Mouse (Mus musculus): Measurements from ENCODE around the gene Rapsn. TPM values are rescaled to one million over a fixed set of nuclear protein-coding genes. Genes with fewer than 3 reads are reported as not detected.

The Rapsn gene
- total and polyA plus RNA-seq, 2 experiments from 2014 or later = 1.2 to 2.4 TPM

DNA sequence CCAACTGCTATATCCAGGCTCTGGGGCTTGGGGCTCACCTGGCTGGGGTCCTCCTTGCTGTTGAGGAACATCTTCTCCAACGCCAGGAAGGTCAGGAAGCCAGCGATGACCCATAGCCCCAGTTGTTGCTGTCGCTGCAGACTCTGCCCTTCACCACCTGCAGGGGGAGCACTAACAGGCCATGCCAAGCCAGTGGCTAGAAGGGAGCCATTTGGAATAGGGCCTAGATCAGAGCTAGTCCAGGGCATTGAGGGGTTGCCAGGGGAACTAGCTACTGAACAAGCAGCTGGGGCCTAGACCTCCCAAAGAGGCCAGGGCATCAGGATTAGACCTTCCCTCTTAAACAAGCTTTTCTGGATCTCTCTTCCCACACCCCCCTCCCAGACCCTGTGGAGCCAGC, 30.1 kb downstream of the Rapsn start:
- DNase-seq (ENCODE audit: low spot score) (peak; percentile 78), ATAC-seq (ENCODE audit: low FRiP score) (no peak)
- peaks cover 32% of the 10 kb centered on the region for H3K36me3 ChIP-seq (ENCODE audit: insufficient read depth, low read length)
- no peaks in the 10 kb centered on the region for H3K27me3 ChIP-seq (ENCODE audit: insufficient read depth, low read length)
- H3K9ac ChIP-seq (replicated peaks; ENCODE audit: low read length, poor library complexity, severe bottlenecking) = no peak overlapping the region
- 61% methylated on average over 3 of the region's 3 CpGs for WGBS
- TF ChIP-seq CTCF (IDR thresholded peaks at IDR 0.05) = peak; percentile 72
- no peak overlapping the region for H3K27ac ChIP-seq (ENCODE audit: low read depth, low read length)
- H3K4me3 ChIP-seq (ENCODE audit: low read depth, low read length) = no peak overlapping the region
- H3K4me1 ChIP-seq (ENCODE audit: insufficient read depth, low read length) = peaks cover 11% of the 10 kb centered on the region
- no peaks in the 10 kb centered on the region for H3K9me3 ChIP-seq (ENCODE audit: low read length)
- no peak overlapping the region for H3K4me2 ChIP-seq (ENCODE audit: low read depth, low read length, poor library complexity, severe bottlenecking)

DNA sequence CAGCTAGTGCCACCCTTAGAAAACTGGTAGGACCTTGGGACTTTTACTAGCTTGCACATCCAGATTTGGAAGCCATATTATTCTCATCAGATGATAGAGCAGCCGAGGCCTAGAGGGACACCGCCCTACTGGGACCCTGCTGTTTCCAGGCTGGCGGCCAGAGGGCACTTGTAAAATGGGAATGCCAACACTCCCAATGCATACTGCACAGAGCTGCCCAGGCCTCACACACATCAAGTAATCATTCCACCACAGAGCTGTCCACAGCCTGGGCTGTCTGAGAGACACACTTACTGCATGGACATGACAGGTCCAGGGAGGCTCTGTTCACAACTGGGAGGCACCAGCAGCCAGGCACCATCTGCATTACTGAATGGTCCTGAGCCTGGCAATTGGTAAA, 31.0 kb downstream of the Rapsn start:
- Histone ChIP-seq H3K4me1 (ENCODE audit: insufficient read depth, low read length) (peaks cover 11% of the 10 kb centered on the region), H3K27me3 (ENCODE audit: insufficient read depth, low read length) (no peaks in the 10 kb centered on the region), H3K4me3 (ENCODE audit: low read depth, low read length) (no peak overlapping the region), H3K36me3 (ENCODE audit: insufficient read depth, low read length) (peaks cover 32% of the 10 kb centered on the region), H3K27ac (ENCODE audit: low read depth, low read length) (no peak overlapping the region), H3K9me3 (ENCODE audit: low read length) (no peaks in the 10 kb centered on the region), H3K4me2 (ENCODE audit: low read depth, low read length, poor library complexity, severe bottlenecking) (no peak overlapping the region), H3K9ac (replicated peaks; ENCODE audit: low read length, poor library complexity, severe bottlenecking) (no peak overlapping the region)
- TF ChIP-seq CTCF (IDR thresholded peaks at IDR 0.05) = no peak
- 82% methylated on average over 3 of the region's 3 CpGs for WGBS
- ATAC-seq (ENCODE audit: low FRiP score) = no peak
- no peak for DNase-seq (ENCODE audit: low spot score)

DNA sequence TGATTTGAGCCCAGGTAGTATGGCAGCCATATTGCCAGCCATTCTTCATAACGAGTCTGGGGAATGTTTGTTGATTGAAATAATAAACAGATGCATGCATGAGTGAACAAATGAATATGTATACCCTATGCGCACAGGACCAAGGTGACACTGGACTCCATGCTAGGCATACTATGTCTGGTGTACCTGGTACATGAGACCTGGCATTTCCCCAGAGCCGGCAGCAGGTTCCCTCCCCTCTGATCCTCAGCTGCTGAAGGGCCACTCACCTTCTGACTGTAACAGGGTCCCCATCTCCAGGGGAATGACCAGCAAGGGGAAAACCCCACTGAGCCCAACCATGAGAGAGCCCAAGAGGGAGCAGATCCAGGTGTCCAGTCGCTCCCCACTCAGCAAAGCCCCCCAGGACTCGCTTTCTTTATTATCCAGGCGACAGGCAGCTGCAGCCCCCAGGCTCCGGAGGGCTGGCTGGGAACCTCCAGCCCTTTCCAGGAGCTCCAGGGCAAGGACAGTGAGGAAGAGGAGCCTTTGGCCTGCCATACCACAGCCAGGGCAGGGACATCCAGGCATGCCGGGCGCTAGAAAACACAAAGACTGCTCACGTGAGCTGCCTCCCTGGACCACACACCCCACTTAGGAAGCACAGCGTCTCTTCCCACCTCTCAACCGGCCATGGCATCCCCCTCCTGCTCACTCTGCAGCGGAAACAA, 32.9 kb downstream of the Rapsn start:
- Histone ChIP-seq H3K9ac (replicated peaks; ENCODE audit: low read length, poor library complexity, severe bottlenecking) (peak overlapping the region; percentile 44; the same call in 1 of the 2 replicates), H3K27me3 (ENCODE audit: insufficient read depth, low read length) (no peaks in the 10 kb centered on the region), H3K4me2 (ENCODE audit: low read depth, low read length, poor library complexity, severe bottlenecking) (peak overlapping the region; percentile 92), H3K9me3 (ENCODE audit: low read length) (no peaks in the 10 kb centered on the region), H3K4me3 (ENCODE audit: low read depth, low read length) (peak overlapping the region; percentile 75; the same call in 1 of the 2 replicates), H3K36me3 (ENCODE audit: insufficient read depth, low read length) (peaks cover 16% of the 10 kb centered on the region), H3K4me1 (ENCODE audit: insufficient read depth, low read length) (peaks cover 11% of the 10 kb centered on the region), H3K27ac (ENCODE audit: low read depth, low read length) (no peak overlapping the region)
- WGBS = 57% methylated on average over 13 of the region's 13 CpGs
- no peak for ATAC-seq (ENCODE audit: low FRiP score)
- DNase-seq (ENCODE audit: low spot score) = no peak
- TF ChIP-seq CTCF (IDR thresholded peaks at IDR 0.05) = no peak

DNA sequence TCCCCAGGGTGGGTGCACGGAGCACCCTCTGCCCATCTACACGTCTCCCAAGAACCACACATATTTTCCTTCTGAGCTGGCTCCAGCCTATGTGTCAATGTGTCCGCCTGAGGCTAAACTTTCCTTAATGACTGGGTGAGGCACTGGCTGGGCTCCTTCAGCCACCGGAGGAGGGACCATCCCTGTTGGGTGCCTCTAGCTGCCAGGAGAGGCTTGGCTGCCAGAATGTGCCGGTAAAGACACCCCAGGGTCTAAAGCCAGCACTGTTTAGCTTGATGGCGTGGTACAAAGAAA, 33.4 kb downstream of the Rapsn start:
- TF ChIP-seq CTCF (IDR thresholded peaks at IDR 0.05) = 0 out of 2 replicates have a peak, but pooled peaks have one; percentile 7
- H3K4me3 ChIP-seq (ENCODE audit: low read depth, low read length) = peak overlapping the region; percentile 75
- no peak for ATAC-seq (ENCODE audit: low FRiP score)
- no peaks in the 10 kb centered on the region for H3K9me3 ChIP-seq (ENCODE audit: low read length)
- peaks cover 15% of the 10 kb centered on the region for H3K36me3 ChIP-seq (ENCODE audit: insufficient read depth, low read length)
- 45% methylated on average over 6 of the region's 6 CpGs for WGBS
- no peaks in the 10 kb centered on the region for H3K27me3 ChIP-seq (ENCODE audit: insufficient read depth, low read length)
- H3K27ac ChIP-seq (ENCODE audit: low read depth, low read length) = no peak overlapping the region
- DNase-seq (ENCODE audit: low spot score) = no peak
- H3K4me1 ChIP-seq (ENCODE audit: insufficient read depth, low read length) = peaks cover 11% of the 10 kb centered on the region
- H3K9ac ChIP-seq (replicated peaks; ENCODE audit: low read length, poor library complexity, severe bottlenecking) = peak overlapping the region; percentile 44
- peak overlapping the region; percentile 92 for H3K4me2 ChIP-seq (ENCODE audit: low read depth, low read length, poor library complexity, severe bottlenecking)

DNA sequence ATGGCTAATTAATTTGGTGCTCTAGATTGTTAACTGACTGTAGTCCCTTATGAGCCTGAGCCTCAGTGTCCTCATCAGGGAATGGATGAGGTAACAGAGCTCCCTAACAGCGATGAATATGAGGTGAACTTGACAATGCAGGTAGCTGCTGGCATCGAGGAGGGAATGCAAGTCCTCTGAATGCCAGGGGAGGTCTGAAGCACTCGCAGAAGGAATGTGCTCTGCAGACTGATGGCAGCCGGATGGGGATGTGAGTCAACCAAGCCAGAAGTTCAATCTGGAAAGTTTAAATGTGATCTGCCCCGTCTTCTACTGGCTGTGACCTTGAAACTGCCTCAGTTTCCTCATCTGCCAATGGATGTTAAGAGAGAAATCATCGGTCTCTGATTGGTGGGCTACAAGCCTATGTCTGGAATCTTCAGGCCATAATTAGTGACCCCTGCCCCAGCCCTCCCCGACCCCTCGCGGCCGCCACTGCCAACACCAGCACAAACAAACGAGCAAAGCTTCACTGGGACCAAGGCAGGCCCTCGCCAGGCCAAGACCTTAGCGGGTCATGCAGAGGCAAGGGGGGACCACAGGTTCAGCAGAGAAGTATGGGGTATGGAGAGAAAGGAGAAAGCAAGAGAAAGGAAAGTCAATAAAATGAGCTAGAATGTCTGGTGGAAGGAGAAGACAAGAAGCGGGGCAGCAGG, 34.0 kb downstream of the Rapsn start:
- Histone ChIP-seq H3K27ac (ENCODE audit: low read depth, low read length) (peak overlapping the region; percentile 82), H3K4me1 (ENCODE audit: insufficient read depth, low read length) (peaks cover 11% of the 10 kb centered on the region), H3K9me3 (ENCODE audit: low read length) (no peaks in the 10 kb centered on the region), H3K9ac (replicated peaks; ENCODE audit: low read length, poor library complexity, severe bottlenecking) (peak overlapping the region; percentile 76), H3K27me3 (ENCODE audit: insufficient read depth, low read length) (no peaks in the 10 kb centered on the region), H3K4me2 (ENCODE audit: low read depth, low read length, poor library complexity, severe bottlenecking) (peak overlapping the region; percentile 92), H3K4me3 (ENCODE audit: low read depth, low read length) (peak overlapping the region; percentile 75), H3K36me3 (ENCODE audit: insufficient read depth, low read length) (peaks cover 9% of the 10 kb centered on the region)
- TF ChIP-seq CTCF (IDR thresholded peaks at IDR 0.05) = no peak
- 10% methylated on average over 14 of the region's 14 CpGs for WGBS
- ATAC-seq (ENCODE audit: low FRiP score) = 0 out of 2 replicates have a peak, but pooled peaks have one; percentile 4
- DNase-seq (ENCODE audit: low spot score) = no peak
